Mouse (Mus musculus): ENCODE measurements around the gene Ssu72. TPM values are rescaled to one million over a fixed set of nuclear protein-coding genes. Genes with fewer than 3 reads are reported as not detected.
"Not testable (repeated sequence)": the region's sequence is repeated elsewhere in the genome, so short reads cannot be mapped to it uniquely, and the experiment has no call there.

Ssu72 gene
- total and polyA plus RNA-seq, 3 experiments: 160 to 245 (median 169) TPM

GRCm38 (mm10) chr4:155675991-155676390 is 28.6 kb upstream of the Ssu72 start:
- no peak overlapping the region for H3K27ac ChIP-seq (ENCODE audit: insufficient read depth, low read depth)
- H3K9me3 ChIP-seq (replicated peaks; ENCODE audit: low read length): no peaks in the 10 kb centered on the region
- dilution Hi-C loops (cut with MboI; ENCODE audit: extremely low pct_ligation_motif_present, extremely low pct_unique_long_range_greater_than_20kb, low sequenced_read_pairs): no loop called here
- H3K4me3 ChIP-seq (replicated peaks in 1 of 3; ENCODE audit: low read depth in 2 of 3, low read length in 2 of 3, poor library complexity in 1 of 3): no peak overlapping the region
- no peak for TF ChIP-seq CHD2 (IDR thresholded peaks at IDR 0.05; ENCODE audit: low read length)
- no peak for TF ChIP-seq HCFC1 (IDR thresholded peaks at IDR 0.05; ENCODE audit: low read depth, low read length)
- TF ChIP-seq CTCF (conservative IDR thresholded peaks at IDR 0.05 in 1 of 2, IDR thresholded peaks at IDR 0.05 in 1 of 2; ENCODE audit: low read depth in 2 of 2, low read length in 2 of 2): peak in 1 of 2 experiments; percentile 59; a peak in 2 of 4 replicates
- TF ChIP-seq SMC3 (IDR thresholded peaks at IDR 0.05; ENCODE audit: low read depth, low read length): peak; percentile 50; the same call in 1 of the 2 replicates
- TF ChIP-seq RAD21 (IDR thresholded peaks at IDR 0.05; ENCODE audit: low read depth, low read length): peak; percentile 20
- H3K4me1 ChIP-seq (ENCODE audit: control insufficient read depth in 1 of 2, insufficient read depth in 2 of 2): no peaks in the 10 kb centered on the region
- H3K27me3 ChIP-seq (replicated peaks): no peaks in the 10 kb centered on the region
- in situ Hi-C loops (cut with MboI; ENCODE audit: low pct_ligation_motif_present, low pct_unique_long_range_greater_than_20kb, low sequenced_read_pairs): no loop called here
- no peak overlapping the region for H3K9ac ChIP-seq (ENCODE audit: insufficient read depth, low read depth)
- H3K36me3 ChIP-seq (replicated peaks in 1 of 2; ENCODE audit: control insufficient read depth in 1 of 2, insufficient read depth in 1 of 2, low read length in 1 of 2): peaks cover 10 to 16% of the 10 kb centered on the region in 2 experiments
- no peak for DNase-seq (ENCODE audit: extremely low read depth)
- H3K79me2 ChIP-seq (replicated peaks; ENCODE audit: control insufficient read depth, extremely low read depth, insufficient read depth, poor library complexity, severe bottlenecking): no peaks in the 10 kb centered on the region
- no peak overlapping the region for H3K4me2 ChIP-seq (ENCODE audit: insufficient read depth, low read depth, poor library complexity, severe bottlenecking)

- H3K27me3 ChIP-seq (replicated peaks); dilution Hi-C loops (cut with MboI; ENCODE audit: extremely low pct_ligation_motif_present, extremely low pct_unique_long_range_greater_than_20kb, low sequenced_read_pairs); H3K79me2 ChIP-seq (replicated peaks; ENCODE audit: control insufficient read depth, extremely low read depth, insufficient read depth, poor library complexity, severe bottlenecking); in situ Hi-C loops (cut with MboI; ENCODE audit: low pct_ligation_motif_present, low pct_unique_long_range_greater_than_20kb, low sequenced_read_pairs); H3K36me3 ChIP-seq (replicated peaks in 1 of 2; ENCODE audit: control insufficient read depth in 1 of 2, insufficient read depth in 1 of 2, low read length in 1 of 2); H3K9me3 ChIP-seq (replicated peaks; ENCODE audit: low read length): not testable (repeated sequence)
- peak overlapping the region; percentile 83 for H3K27ac ChIP-seq (ENCODE audit: insufficient read depth, low read depth)
- H3K4me2 ChIP-seq (ENCODE audit: insufficient read depth, low read depth, poor library complexity, severe bottlenecking): peak overlapping the region; percentile 6; the same call in 1 of the 2 replicates
- peaks cover 3 to 25% of the 10 kb centered on the region in 2 experiments; a peak in 2 of 4 replicates for H3K4me1 ChIP-seq (ENCODE audit: control insufficient read depth in 1 of 2, insufficient read depth in 2 of 2)
- peak; percentile 36; the same call in 1 of the 2 replicates for TF ChIP-seq POLR2A (IDR thresholded peaks at IDR 0.05; ENCODE audit: low read depth, low read length)
- 0 out of 2 replicates have a peak, but pooled peaks have one; percentile 21 for TF ChIP-seq TCF12 (IDR thresholded peaks at IDR 0.05; ENCODE audit: low read depth, low read length)
- TF ChIP-seq MEF2A (IDR thresholded peaks at IDR 0.05; ENCODE audit: borderline replicate concordance, low read depth, low read length): peak; percentile 20; the same call in 1 of the 2 replicates
- peak; percentile 87 for TF ChIP-seq MXI1 (IDR thresholded peaks at IDR 0.05; ENCODE audit: low read depth, low read length)
- peak; percentile 83 for TF ChIP-seq ETS1 (conservative IDR thresholded peaks at IDR 0.05; ENCODE audit: low read depth, low read length)
- TF ChIP-seq ZMIZ1 (IDR thresholded peaks at IDR 0.05; ENCODE audit: low read depth, low read length): 0 out of 2 replicates have a peak, but pooled peaks have one; percentile 28
- peak; percentile 74 for TF ChIP-seq ZNF384 (IDR thresholded peaks at IDR 0.05; ENCODE audit: low read depth, low read length)
- TF ChIP-seq SIN3A (IDR thresholded peaks at IDR 0.05; ENCODE audit: low read length): peak; percentile 84
- TF ChIP-seq NELFE (IDR thresholded peaks at IDR 0.05; ENCODE audit: low read depth, low read length): peak; percentile 38
- TF ChIP-seq USF1 (IDR thresholded peaks at IDR 0.05; ENCODE audit: low read depth, low read length): peak; percentile 49
- TF ChIP-seq MAZ (IDR thresholded peaks at IDR 0.05; ENCODE audit: low read depth, low read length): peak; percentile 52; the same call in 1 of the 2 replicates
- peak; percentile 56 for TF ChIP-seq MAX (IDR thresholded peaks at IDR 0.05; ENCODE audit: low read length)
- peak; percentile 89 for TF ChIP-seq TBP (conservative IDR thresholded peaks at IDR 0.05; ENCODE audit: low read depth, low read length)
- peak; percentile 95 for TF ChIP-seq BHLHE40 (IDR thresholded peaks at IDR 0.05; ENCODE audit: low read depth, low read length)
- 0 out of 2 replicates have a peak, but pooled peaks have one; percentile 31 for TF ChIP-seq NRF1 (IDR thresholded peaks at IDR 0.05; ENCODE audit: low read depth, low read length)
- peak; percentile 91 for DNase-seq (ENCODE audit: extremely low read depth)
- peak overlapping the region; percentile 62 for H3K9ac ChIP-seq (ENCODE audit: insufficient read depth, low read depth)
- H3K4me3 ChIP-seq (replicated peaks in 1 of 3; ENCODE audit: low read depth in 2 of 3, low read length in 2 of 3, poor library complexity in 1 of 3): peak overlapping the region; percentile 38 to 46 (median 43)
Measured at GRCm38 (mm10) chr4:155683670-155684277, 20.8 kb upstream of the Ssu72 start.

GRCm38 (mm10) chr4:155687764-155688163 is 16.8 kb upstream of the Ssu72 start:
- peaks cover 10 to 32% of the 10 kb centered on the region in 2 experiments; a peak in 3 of 4 replicates for H3K4me1 ChIP-seq (ENCODE audit: control insufficient read depth in 1 of 2, insufficient read depth in 2 of 2)
- H3K9me3 ChIP-seq (replicated peaks; ENCODE audit: low read length); H3K27me3 ChIP-seq (replicated peaks); dilution Hi-C loops (cut with MboI; ENCODE audit: extremely low pct_ligation_motif_present, extremely low pct_unique_long_range_greater_than_20kb, low sequenced_read_pairs); H3K36me3 ChIP-seq (replicated peaks in 1 of 2; ENCODE audit: control insufficient read depth in 1 of 2, insufficient read depth in 1 of 2, low read length in 1 of 2); H3K79me2 ChIP-seq (replicated peaks; ENCODE audit: control insufficient read depth, extremely low read depth, insufficient read depth, poor library complexity, severe bottlenecking); DNase-seq (ENCODE audit: extremely low read depth); H3K9ac ChIP-seq (ENCODE audit: insufficient read depth, low read depth); in situ Hi-C loops (cut with MboI; ENCODE audit: low pct_ligation_motif_present, low pct_unique_long_range_greater_than_20kb, low sequenced_read_pairs); H3K4me3 ChIP-seq (replicated peaks in 1 of 3; ENCODE audit: low read depth in 2 of 3, low read length in 2 of 3, poor library complexity in 1 of 3); H3K4me2 ChIP-seq (ENCODE audit: insufficient read depth, low read depth, poor library complexity, severe bottlenecking); H3K27ac ChIP-seq (ENCODE audit: insufficient read depth, low read depth): not testable (repeated sequence)
